Mouse (Mus musculus) fibroblast of lung, adult 2 months (primary cell): ENCODE results near the gene Focad.

ENCODE experiments used
- DNase-seq: peaks from one replicate; pipeline ENCODE4 v3.0.0-alpha.2; 2011; ENCODE audit warnings: low read depth

Focad gene

DNA sequence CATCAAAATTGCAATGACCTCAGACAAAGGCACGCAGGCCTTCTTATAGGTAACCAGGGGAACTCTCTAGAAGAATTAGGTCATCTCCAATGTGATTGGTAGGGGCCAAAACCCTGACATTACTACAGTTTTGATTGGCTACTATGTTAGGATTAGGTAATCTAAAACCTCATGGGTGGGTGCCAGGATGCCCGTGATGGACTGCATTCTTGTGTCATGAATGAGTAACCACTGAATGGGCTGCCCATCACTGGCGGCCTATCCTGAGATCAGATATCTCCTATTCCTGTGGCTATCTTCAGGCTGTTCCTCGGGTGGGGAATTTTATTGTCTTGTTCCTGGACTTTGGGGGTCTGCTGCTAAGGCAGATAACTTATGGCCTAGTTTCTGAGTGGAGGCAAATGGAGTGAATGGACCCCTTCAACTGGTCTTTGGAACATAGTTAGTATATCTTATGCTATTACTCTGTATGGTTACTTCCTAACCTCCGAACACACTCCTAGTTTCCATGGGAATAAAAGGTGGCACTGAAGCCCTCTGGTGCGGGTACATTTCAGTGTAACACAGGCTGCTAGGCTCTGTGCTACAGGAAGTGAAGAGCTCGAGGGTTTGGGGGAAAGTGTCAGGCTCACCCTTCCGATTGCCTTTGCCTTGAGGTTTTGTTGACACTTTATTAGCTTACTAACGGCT, 306.0 kb downstream of the Focad start:
- no peak for DNase-seq

GRCm38 (mm10) chr4:88400992-88401313, 306.5 kb downstream of the Focad start:
- no peak for DNase-seq

- no peak for DNase-seq
Observed at GRCm38 (mm10) chr4:88402884-88403283, 308.5 kb downstream of the Focad start.

DNA sequence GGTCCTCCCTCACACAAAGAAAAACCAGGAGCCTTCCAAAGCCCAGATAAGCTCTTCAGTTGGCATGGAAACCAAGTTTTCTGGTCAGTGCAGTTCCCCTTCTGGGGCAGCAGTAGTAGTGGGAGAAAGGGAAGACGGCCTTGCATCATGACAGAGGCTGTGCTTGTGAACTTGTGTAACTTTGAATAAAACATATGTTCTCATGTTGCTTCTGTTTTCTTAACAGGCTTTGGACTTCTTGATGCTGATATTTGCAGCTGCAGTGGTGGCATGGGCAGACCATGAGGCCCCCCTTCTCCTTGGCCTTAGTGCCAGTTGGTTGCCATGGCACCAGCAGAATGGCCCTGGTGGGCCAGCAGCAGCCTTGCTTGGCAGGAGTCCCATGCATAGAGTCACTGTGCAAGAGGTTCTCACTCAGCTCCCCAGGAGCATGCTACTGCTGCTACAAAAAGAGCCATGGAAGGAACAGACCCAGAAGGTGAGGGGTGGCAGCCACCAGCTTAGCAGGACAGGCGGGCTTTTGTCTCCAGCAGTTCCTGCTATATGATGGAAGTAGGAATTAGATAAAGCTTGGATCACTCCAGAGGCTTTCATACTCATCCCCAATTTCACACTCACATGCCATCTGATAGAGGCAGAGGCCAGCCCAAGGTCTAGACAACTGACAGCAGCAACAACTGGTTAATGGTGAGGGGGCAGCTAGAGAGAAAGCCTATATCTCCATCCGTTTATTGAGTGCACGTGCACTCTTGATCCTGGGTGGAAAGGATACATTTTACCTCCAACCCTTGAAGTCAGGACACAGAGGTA, 312.7 kb downstream of the Focad start:
- no peak for DNase-seq

- DNase-seq: no peak
Observed at GRCm38 (mm10) chr4:88409279-88409678, 314.9 kb downstream of the Focad start.

- DNase-seq: peak; percentile 42
Observed at GRCm38 (mm10) chr4:88412331-88412730, 317.9 kb downstream of the Focad start.

- DNase-seq: no peak
Observed at GRCm38 (mm10) chr4:88415017-88415416, 320.6 kb downstream of the Focad start.

GRCm38 (mm10) chr4:88419378-88419777, 324.9 kb downstream of the Focad start:
- DNase-seq: no peak

DNA sequence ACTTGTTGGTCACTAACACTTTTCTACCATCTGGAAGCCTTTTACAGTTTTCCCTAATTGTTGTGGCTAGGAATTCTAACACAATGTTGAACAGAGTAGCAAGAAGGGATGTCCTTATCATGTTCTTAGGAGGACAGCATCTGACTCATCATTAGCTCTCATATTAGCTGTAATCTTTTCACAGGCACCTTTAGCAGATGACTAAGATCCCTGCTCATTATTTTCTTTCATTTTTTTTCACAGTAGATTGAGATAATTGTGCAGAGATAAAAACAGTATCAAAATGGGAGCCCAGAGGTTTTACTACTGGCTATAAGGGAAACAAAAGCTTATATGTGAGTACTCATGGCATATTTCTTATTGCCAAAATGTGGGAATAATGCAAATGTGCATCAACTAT, 330.1 kb downstream of the Focad start:
- DNase-seq: no peak

DNA sequence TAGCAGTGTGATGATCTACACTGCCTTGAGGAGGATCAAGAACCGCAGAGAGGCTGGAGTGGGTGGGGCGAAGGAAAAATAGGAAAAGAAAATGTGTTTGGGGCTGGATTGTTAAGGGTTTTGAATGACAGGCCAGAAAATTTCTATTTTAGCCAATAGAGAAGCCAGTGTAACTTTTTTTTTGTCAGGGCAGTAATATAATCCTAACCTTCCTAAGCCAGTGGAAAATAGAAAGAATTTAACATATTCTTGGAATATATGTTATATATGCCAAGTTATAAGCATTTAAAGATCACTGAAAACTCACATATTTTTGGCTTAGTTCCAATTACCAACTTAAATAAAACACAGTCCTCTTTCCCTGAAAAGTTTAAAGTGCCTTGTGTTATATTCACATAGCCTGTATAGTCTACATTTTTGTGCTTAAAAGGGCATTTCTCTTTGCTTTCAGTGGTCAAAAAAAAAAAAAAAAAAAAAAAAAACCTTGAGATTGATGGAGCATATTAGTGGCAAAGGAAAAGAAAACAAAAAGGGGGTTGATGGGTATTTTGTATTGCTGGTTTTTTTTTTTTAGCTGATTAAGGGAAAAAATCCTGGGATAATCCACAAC, 333.3 kb downstream of the Focad start:
- DNase-seq: no peak

GRCm38 (mm10) chr4:88432412-88433024, 338.1 kb downstream of the Focad start:
- DNase-seq: no peak

DNA sequence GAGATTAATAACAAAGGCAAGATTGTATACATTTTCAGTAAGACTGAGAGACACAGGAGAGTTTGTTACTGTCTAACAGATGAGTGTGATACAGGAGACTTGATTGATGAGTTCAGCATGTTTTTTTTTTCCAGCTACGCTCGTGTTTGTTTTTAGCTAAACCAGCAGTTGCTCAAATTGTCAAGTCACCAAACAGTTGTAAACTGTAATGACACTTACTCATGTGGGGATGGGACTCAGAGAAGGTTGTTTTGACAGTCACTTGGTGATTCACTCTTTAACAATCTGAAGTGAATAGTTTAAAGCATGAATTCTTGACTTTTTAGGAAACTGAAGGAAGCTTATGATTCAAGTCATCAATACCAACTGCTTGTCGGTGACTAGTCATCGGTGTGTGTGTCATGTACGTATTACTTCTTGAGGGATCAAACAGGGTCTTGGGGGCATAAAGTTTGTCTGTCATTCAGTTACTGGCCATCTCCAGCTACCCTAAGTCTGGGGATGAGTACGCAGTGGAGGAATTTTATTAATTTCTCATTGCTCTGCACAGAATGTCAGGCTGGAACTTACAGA, 342.2 kb downstream of the Focad start:
- DNase-seq: no peak

GRCm38 (mm10) chr4:88437166-88437565, 342.7 kb downstream of the Focad start:
- DNase-seq: no peak

- DNase-seq: no peak
Observed at GRCm38 (mm10) chr4:88437917-88438316, 343.5 kb downstream of the Focad start.

DNA sequence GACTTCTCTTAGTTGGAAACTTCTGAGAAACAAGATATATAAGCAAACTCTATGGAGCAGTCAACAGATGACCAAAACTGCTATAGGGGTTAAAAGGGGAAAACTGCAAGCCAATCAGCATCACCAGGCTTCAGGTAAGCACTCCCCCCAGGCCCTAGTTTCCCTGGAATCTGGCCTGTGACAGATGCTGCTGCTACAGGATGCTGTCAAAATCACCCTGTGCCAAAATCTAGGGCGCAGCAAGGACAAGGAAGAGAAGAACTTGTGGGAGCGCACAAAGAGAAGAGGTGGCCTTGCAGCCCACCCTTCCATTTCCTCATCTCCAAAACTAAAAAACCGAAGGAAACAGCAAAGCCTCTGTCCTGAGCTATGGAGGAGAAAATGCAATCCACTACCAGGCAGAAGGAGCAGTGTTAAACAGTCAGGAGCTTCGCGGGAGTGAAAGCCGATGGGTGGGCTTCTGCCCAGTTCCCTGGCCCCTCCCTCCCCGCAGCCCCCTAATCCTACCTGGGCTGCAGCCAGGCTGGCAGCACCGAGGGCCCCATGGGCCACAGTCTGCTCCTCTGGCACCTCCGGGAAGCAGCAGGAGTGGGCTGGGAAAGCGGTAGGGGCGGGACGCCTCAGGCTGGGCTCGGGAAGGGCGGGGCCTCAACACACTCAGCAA, 344.0 kb downstream of the Focad start, which contains the start of gene Hacd4:
Hacd4 (minus strand) TSS at position 603 of the 664 bp plus-strand sequence.
- DNase-seq: no peak

DNA sequence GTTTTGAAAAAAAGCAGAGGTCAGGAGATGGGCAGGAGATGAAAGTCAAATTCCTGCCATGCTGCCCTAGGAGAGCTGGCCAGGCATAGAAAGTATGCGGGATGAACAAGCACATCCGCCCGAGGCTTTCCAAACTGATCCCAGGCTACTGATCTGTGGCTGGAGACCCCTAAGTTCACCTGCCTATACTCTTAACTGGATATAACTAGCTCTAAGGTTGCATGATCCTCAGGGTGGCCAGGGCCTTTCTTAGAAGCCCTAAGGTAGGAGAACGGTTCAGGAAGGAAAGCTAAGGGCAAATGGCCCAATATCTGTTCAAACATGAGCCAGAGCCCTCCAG, 344.5 kb downstream of the Focad start:
- no peak for DNase-seq

GRCm38 (mm10) chr4:88439669-88440123, 345.3 kb downstream of the Focad start:
- no peak for DNase-seq

GRCm38 (mm10) chr4:88440814-88441213, 346.4 kb downstream of the Focad start:
- DNase-seq: no peak

- peak; percentile 13 for DNase-seq
Observed at GRCm38 (mm10) chr4:88448976-88449375, 354.5 kb downstream of the Focad start.

DNA sequence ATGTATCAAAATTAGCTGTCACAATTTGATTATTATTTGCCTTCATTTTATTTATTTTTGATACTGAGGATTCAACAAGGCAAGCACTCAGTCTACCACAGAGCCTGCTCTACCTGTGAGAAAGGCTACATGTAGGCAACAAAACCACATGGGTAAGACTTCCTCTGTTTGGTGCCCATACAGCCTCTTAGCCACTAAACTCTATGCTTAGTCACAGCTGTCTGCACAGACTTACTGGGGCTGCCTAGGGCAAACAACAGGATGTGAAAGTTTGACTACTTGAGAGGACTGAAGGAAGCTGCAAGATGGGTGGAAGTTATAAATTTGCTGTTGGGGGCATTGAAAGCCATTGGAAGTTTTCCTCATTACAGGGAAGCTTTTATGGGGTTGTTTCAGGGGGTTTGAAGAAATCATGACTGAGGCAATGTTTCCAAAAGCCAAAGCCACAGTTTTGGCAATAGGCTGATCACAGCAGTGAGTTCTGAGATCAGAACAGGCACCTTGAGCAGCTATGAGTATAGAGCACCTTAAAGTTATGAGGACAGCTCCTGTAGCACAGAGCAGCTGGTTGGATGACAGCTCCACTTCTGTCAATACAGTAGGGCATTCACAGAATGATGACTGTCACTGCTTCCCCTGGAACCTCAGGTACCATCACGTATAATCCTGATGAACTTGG, 355.8 kb downstream of the Focad start:
- no peak for DNase-seq

GRCm38 (mm10) chr4:88458093-88458492, 363.7 kb downstream of the Focad start:
- no peak for DNase-seq
